Mouse (Mus musculus) lung, postnatal 14 days (tissue): ENCODE results near the gene Pax5.
"Not testable (repeated sequence)": the region's sequence is repeated elsewhere in the genome, so short reads cannot be mapped to it uniquely, and the experiment has no call there.

Experiments
- DNase-seq: peaks from one replicate; pipeline ENCODE4 v3.0.0; 2021

The Pax5 gene

GRCm38 (mm10) chr4:44709740-44710700 lies at the start of gene Pax5:
Gene Pax5 (minus strand): TSS chr4:44710487.
- no peak for DNase-seq

GRCm38 (mm10) chr4:44757131-44757530 lies 46.8 kb upstream of the Pax5 start:
- not testable (repeated sequence) for DNase-seq

- DNase-seq: peak; percentile 94
Observed at GRCm38 (mm10) chr4:44756134-44756951, 46.1 kb upstream of the Pax5 start.

- DNase-seq: no peak
Observed at GRCm38 (mm10) chr4:44755553-44756133, 45.4 kb upstream of the Pax5 start, which contains the start of gene Zcchc7. Gene Zcchc7 (plus strand): TSS chr4:44755877.

- no peak for DNase-seq
Observed at GRCm38 (mm10) chr4:44740471-44740870, 30.2 kb upstream of the Pax5 start.

GRCm38 (mm10) chr4:44721237-44721636 lies 10.9 kb upstream of the Pax5 start:
- DNase-seq: no peak

- no peak for DNase-seq
Observed at GRCm38 (mm10) chr4:44720046-44720445, 9.8 kb upstream of the Pax5 start.

GRCm38 (mm10) chr4:44717676-44718075 lies 7.4 kb upstream of the Pax5 start:
- DNase-seq: no peak

- DNase-seq: no peak
Observed at GRCm38 (mm10) chr4:44716391-44716790, 6.1 kb upstream of the Pax5 start.

- no peak for DNase-seq
Observed at GRCm38 (mm10) chr4:44715621-44716160, 5.4 kb upstream of the Pax5 start.

GRCm38 (mm10) chr4:44714111-44714621 lies 3.9 kb upstream of the Pax5 start:
- no peak for DNase-seq

GRCm38 (mm10) chr4:44713554-44714051 lies 3.3 kb upstream of the Pax5 start:
- DNase-seq: no peak

- DNase-seq: no peak
Observed at GRCm38 (mm10) chr4:44712786-44713553, 2.7 kb upstream of the Pax5 start.

GRCm38 (mm10) chr4:44712051-44712700 lies 1.9 kb upstream of the Pax5 start:
- no peak for DNase-seq

GRCm38 (mm10) chr4:44711136-44711900 lies 1.0 kb upstream of the Pax5 start:
- no peak for DNase-seq

GRCm38 (mm10) chr4:44710701-44711097 lies 412 bp upstream of the Pax5 start:
- no peak for DNase-seq

- no peak for DNase-seq
Observed at GRCm38 (mm10) chr4:44709091-44709695, 1.1 kb downstream of the Pax5 start.

- DNase-seq: no peak
Observed at GRCm38 (mm10) chr4:44708311-44708710, 2.0 kb downstream of the Pax5 start.

GRCm38 (mm10) chr4:44706865-44707264 lies 3.4 kb downstream of the Pax5 start:
- DNase-seq: no peak

- DNase-seq: no peak
Observed at GRCm38 (mm10) chr4:44705967-44706366, 4.3 kb downstream of the Pax5 start.
